Mouse (Mus musculus) cerebellum, adult 2 months (tissue): ENCODE results near the gene D430042O09Rik. TPM values are rescaled to one million over a fixed set of nuclear protein-coding genes. Genes with fewer than 3 reads are reported as not detected.

Source experiments
- DNase-seq, 2 experiments: peaks; one replicate each; pipeline ENCODE4 v3.0.0; 2021
- H3K27ac ChIP-seq: fragments of 200-500 bp; 2 replicates; pipeline ENCODE4 v1.5.1; 2012; ENCODE audit warnings: low read length, control low read depth, inconsistent platforms; ENCODE audit not compliant: insufficient read depth
- H3K27me3 ChIP-seq: fragments of 200-500 bp; 2 replicates; pipeline ENCODE4 v1.6.1; 2012; ENCODE audit warnings: inconsistent platforms, mild to moderate bottlenecking, low read length, moderate library complexity; ENCODE audit not compliant: control insufficient read depth, insufficient read depth
- H3K4me1 ChIP-seq: fragments of 200-500 bp; 2 replicates; pipeline ENCODE4 v1.6.1; 2011; ENCODE audit warnings: low read length; ENCODE audit not compliant: control insufficient read depth, insufficient read depth
- H3K4me3 ChIP-seq: fragments of 200-500 bp; replicated peaks from 2 replicates; pipeline ENCODE3; 2011; ENCODE audit warnings: mild to moderate bottlenecking, low read depth, low read length, control low read depth; ENCODE audit not compliant: insufficient read depth
- CTCF ChIP-seq: fragments of 200-500 bp; IDR thresholded peaks from 2 replicates; pipeline ENCODE4 v1.5.1; 2011; ENCODE audit warnings: low read depth, mild to moderate bottlenecking, control low read depth, low read length, moderate library complexity, borderline replicate concordance; ENCODE audit not compliant: insufficient read depth
- POLR2A ChIP-seq: fragments of 200-500 bp; IDR thresholded peaks from 2 replicates; pipeline ENCODE4 v1.6.1; 2011; ENCODE audit warnings: low read length, control low read depth, borderline replicate concordance; ENCODE audit not compliant: insufficient read depth
- WGBS: fragments of 180-500 bp; shearing (Covaris S2); methylation state at CpG from one replicate; pipeline ENCODE4 v1.1.7; 2018; 5-methylcytosine and 5-hydroxymethylcytosine counted together
- polyA plus RNA-seq: library from polyadenylated mRNA; depleted of rRNA; stranded (reverse); fragments of >200 nt; gene quantifications from 2 replicates; pipeline ENCODE4 v1.2.3, GENCODE M21; 2012

D430042O09Rik gene
- polyA plus RNA-seq, 1 experiment: 11.9 TPM

DNA sequence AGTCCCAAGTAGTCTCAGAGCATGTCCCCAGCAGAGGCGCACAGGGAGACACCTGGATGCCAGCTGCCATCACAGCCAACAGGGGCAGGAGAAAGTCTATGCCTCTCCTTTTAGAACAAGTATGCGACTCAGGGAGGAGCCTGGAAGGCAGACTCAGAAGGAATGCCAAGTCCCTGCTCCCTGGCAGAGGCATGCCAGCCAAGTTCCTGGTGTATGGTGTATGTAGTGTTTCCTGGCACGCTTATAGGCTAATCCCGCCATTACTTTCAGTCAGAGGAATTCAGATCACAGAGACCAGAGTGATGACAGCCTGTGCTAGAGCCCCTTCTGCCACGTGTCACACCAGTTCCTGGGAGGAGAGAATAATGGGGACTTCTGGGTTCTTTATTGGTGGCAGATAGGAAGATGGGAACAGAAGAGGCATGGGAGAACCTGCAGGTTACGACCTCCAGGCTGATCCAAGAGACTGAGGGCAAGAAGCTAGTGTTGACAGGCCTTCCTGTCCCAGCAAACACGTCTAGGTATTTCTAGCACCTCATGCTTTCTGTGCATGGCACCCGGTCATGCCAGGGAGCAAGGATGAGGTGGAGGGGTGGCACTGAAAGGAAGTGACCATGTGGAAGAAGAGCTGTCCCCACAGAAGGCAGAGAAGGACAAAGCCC is 139.3 kb downstream of the D430042O09Rik start:
- no peak overlapping the region for H3K27ac ChIP-seq
- TF ChIP-seq POLR2A: no peak
- TF ChIP-seq CTCF: no peak
- peaks cover 5% of the 10 kb centered on the region for H3K4me1 ChIP-seq
- no peaks in the 10 kb centered on the region for H3K27me3 ChIP-seq
- WGBS: 54% methylated on average over 8 of the region's 8 CpGs
- peak; percentile 23 to 36 for DNase-seq
- no peak overlapping the region for H3K4me3 ChIP-seq

GRCm38 (mm10) chr7:125847528-125847866 is 139.8 kb downstream of the D430042O09Rik start:
- no peak overlapping the region for H3K27ac ChIP-seq
- no peak overlapping the region for H3K4me3 ChIP-seq
- TF ChIP-seq POLR2A (no peak), CTCF (no peak)
- peaks cover 5% of the 10 kb centered on the region for H3K4me1 ChIP-seq
- H3K27me3 ChIP-seq: no peaks in the 10 kb centered on the region
- DNase-seq: no peak
- 80% methylated on average over 2 of the region's 2 CpGs for WGBS

- Histone ChIP-seq H3K27me3 (no peaks in the 10 kb centered on the region), H3K4me3 (no peak overlapping the region), H3K27ac (no peak overlapping the region), H3K4me1 (no peaks in the 10 kb centered on the region)
- DNase-seq: no peak
- WGBS: 69% methylated on average over 3 of the region's 3 CpGs
- TF ChIP-seq CTCF: no peak
- no peak for TF ChIP-seq POLR2A
These were observed 151.9 kb downstream of the D430042O09Rik start for GRCm38 (mm10) chr7:125859564-125859963.

GRCm38 (mm10) chr7:125860421-125860820 is 152.7 kb downstream of the D430042O09Rik start:
- Histone ChIP-seq H3K4me1 (no peaks in the 10 kb centered on the region), H3K4me3 (no peak overlapping the region), H3K27me3 (no peaks in the 10 kb centered on the region), H3K27ac (no peak overlapping the region)
- no peak for DNase-seq
- 92% methylated on average over 9 of the region's 9 CpGs for WGBS
- TF ChIP-seq POLR2A: no peak
- TF ChIP-seq CTCF: no peak

DNA sequence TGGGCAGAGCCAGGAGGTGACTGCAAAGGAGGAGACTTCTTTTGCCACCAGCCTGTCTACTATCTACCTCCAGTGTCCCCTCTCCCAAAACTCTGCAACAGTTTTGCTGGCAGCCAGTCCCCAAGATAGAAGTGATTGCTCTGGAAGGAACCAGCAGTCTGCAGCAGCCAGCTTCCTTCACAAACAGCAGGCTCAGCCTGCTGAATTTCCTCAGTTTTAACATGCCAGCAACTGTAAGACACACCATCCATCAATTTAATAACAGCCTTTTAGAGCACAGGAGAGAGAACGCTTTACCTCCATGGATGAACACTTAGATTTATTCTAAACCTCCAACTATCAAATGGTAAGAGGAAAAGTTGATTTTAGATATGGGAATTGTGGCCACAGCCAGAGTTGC is 156.3 kb downstream of the D430042O09Rik start:
- no peaks in the 10 kb centered on the region for H3K4me1 ChIP-seq
- no peak for DNase-seq
- H3K4me3 ChIP-seq: no peak overlapping the region
- no peak overlapping the region for H3K27ac ChIP-seq
- H3K27me3 ChIP-seq: no peaks in the 10 kb centered on the region
- TF ChIP-seq CTCF: no peak
- TF ChIP-seq POLR2A: no peak
- 95% methylated on average over 1 of the region's 1 CpGs for WGBS

GRCm38 (mm10) chr7:125865234-125865633 is 157.5 kb downstream of the D430042O09Rik start:
- Histone ChIP-seq H3K27me3 (no peaks in the 10 kb centered on the region), H3K4me3 (no peak overlapping the region), H3K4me1 (no peaks in the 10 kb centered on the region), H3K27ac (no peak overlapping the region)
- TF ChIP-seq CTCF (no peak), POLR2A (no peak)
- WGBS: 79% methylated on average over 11 of the region's 11 CpGs
- DNase-seq: no peak

DNA sequence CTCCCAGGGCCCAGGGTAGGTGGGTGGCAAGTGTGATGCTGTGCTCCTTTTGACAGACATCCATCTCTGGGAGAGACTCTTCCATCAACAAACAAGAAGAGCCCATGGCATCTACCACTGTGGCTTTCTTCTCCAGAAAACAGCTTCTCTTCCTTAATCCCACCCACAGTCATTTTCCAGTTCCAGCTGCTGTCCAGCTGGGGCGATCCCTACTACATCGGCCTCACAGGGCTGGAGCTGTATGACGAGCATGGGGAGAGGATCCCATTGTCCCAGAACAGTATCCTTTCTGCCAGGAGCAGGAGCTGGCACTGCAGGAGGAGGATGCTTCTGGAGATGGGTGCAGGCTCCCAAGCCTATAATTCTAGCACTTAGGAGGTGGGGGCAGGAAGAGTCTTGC is 160.9 kb downstream of the D430042O09Rik start:
- H3K27ac ChIP-seq: no peak overlapping the region
- DNase-seq: no peak
- TF ChIP-seq POLR2A: no peak
- no peak overlapping the region for H3K4me3 ChIP-seq
- 92% methylated on average over 3 of the region's 3 CpGs for WGBS
- H3K4me1 ChIP-seq: peaks cover 3% of the 10 kb centered on the region; the same call in 1 of the 2 replicates
- no peaks in the 10 kb centered on the region for H3K27me3 ChIP-seq

DNA sequence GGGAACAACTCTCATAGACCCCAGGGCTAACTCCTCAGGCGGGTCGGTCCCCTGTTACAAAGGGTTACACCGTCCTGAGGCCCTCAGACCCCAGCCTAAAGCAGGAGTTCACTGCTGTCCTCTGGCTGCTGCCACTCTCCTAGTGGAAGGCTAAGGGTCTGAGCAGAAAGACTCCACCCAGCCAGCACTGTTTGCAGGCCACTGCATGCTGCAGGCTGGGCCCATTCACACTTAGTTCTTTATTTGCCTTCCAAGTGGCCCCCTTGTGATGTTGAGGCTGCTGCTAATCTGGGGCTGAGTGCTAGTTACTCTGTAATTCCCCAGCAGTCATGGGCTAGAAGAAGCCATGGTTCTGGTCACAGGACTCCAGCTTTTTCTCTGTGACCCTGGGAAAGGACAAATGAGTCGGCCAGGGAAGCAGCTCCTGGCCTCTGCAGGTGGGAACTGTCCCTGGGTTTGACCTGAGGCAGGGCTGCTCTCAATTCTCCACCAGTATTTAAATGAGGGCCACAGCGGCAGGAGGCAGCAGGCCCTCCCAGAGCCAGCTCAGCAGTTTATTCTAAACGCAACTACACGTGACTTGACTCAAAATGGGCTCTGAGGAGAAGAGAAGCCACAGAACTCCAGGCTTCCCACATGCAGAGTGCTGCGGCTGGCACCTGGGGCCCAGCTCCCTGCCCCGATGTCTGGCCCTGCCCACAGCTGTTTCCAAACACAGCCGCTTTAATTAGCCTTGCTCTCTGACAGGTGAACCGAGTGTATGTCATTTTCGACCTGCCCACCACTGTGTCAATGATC is 163.9 kb downstream of the D430042O09Rik start:
- Histone ChIP-seq H3K27ac (no peak overlapping the region), H3K4me1 (peaks cover 3% of the 10 kb centered on the region; the same call in 1 of the 2 replicates), H3K4me3 (no peak overlapping the region), H3K27me3 (no peaks in the 10 kb centered on the region)
- 67% methylated on average over 12 of the region's 12 CpGs for WGBS
- TF ChIP-seq POLR2A (no peak), CTCF (no peak)
- no peak for DNase-seq
